Mouse (Mus musculus): Measurements from ENCODE around the gene Fbxw4.

The Fbxw4 gene

DNA sequence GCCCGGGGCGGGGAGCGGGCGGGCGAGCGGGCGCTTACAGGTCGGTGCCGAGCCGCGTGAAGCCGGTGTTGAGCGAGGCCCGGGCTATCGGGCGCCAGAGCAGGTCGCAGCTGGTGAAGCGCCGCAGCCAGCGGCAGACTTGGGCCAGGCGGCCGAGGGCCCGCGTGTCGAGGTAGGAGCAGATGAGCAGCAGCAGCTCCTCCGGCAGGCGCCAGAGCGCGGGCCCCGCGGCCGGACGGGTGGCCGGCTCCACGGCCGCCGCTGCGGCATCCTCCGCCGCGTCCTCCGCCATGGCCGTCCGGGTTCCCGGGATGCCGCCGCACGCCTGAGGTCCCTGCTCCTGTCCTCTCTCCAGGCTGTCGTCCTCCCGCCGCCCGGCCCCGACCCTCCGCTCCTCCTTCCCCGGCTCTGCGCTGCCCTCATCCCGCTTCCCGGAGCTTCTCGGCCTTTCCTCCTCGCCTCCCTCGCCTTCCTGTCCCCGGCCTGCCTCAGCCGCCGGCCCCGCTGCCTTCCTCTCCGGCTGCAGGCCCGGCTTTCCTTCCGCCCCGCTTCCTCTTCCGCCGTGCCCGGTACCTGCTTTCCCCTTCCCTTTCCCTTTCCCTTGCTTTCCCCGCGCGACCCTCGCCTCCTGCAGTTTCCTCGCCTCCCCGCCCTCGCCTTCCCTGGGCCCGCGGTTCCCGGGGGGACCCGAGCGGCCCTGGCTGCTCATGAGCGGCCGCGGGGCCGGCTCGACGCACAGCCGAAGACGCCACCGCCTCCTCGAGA, at the start of gene Fbxw4:
Fbxw4 (minus strand) TSS at position 575 of the 765 bp plus-strand sequence.
- in situ Hi-C loops (cut with MseI, MboI): no loop called here

DNA sequence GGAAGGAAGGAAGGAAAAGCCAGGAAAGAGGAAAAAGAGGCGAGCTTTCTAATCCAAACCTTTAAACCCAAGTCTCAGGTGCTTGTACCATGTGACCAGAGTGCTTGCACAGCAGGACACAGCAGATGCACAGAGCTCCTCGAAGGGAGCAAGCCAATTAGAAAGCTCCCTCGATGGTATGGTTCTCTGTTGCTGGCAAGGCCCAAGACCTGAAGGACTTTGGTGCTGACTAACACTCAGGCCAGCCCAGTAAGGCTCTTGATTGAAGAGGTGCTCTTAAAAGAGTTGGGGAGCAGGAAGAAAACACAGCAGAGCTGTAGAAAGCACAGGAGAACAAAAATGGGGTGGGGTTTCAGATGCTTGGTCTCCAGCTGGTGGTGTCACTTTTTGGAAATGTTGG, 48.6 kb upstream of the Fbxw4 start:
- in situ Hi-C loops (cut with MseI, MboI): no loop called here

DNA sequence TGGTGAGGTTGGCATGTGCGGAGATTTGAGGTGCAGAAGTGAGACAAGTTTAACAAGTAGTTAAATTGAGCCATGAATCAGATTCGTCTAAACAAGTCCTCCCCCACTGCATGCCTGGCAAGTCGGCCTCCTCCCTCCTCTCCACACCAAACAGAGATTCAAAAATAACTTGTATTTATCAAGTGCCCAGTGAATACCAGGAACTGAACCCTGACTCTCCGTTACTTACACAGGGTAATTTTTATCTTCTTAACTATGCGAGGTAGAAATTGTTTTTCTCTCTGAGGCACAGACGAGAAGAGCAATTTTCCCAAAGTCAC, 36.1 kb upstream of the Fbxw4 start:
- in situ Hi-C loops (cut with MseI, MboI): no loop called here

DNA sequence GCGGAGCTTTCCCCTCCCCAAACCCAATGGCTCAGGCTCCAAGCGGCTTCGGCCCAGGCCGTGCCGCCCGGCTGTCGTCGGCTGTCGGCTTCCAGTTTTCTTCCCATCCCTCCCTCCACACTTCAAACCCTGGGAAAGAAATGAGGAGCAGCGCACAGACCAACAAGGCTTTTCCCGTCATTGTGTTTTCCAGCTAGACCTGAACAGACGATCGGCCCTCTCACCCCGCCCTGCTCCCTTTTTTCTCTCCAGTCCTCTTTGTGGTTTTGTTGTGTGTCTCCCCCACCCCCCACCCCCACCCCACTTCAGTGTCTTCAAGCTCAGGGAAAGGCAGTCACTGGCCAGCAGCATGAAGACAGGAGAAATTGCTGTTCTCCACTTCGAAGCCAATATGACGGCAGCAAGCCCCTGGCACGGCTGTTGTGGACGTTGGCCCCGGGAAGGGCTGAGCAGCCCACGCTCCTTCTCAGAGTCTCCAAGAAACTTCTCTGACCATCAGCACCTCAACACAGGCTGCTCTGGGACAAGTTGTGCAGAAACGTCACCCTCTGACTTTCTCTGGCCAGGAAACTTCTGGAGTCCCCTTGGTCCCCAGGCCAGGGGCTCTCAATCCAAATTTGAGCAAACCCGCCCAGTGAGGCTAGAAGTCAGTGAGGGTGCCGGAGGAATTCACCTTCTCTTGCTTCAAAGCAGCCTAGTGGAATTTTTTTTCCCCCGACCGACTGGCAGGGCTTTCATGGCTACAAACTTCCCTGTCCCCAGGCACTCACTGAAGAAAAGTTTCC, 35.6 kb upstream of the Fbxw4 start:
- in situ Hi-C loops (cut with MseI, MboI): no loop called here

DNA sequence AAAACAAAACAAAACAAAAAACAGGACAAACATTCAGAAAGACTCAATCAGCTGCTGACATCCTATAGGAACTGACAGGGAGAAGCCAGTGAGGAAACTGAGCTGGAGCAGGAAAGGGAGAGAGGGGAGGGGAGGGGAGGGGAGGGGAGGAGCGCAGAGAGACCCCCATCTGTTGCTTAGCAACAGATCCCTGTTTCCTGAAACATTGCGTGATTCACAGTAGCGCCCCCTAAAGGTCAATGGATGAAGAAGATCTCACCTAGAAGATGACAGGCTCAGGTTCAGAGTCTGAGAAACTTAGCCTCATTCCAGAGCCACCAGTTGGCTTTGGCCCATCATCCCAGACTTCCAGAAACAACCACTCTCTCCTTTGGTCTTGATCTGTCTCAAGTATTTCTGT, 33.9 kb upstream of the Fbxw4 start:
- in situ Hi-C loops (cut with MseI, MboI): no loop called here

DNA sequence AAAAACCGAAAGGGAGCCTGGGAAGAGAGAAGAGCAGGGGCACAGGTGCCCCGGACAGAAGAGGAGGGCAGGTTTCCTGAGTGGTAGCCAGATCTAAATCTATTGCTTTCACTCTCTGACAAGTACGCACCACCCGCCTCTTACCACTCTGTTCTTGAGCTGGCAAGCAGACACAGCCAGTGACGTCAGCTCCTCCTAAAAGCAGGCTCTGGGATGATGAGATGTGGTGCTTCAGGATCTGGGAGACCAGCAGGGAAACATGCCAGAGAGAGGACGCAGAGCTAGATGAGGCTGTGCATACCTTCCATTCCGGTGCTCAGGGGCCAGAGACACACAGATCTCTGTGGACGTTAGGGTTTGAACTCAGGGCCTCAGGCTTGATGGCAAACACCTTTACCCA, 32.1 kb upstream of the Fbxw4 start:
- in situ Hi-C loops (cut with MseI, MboI): no loop called here

DNA sequence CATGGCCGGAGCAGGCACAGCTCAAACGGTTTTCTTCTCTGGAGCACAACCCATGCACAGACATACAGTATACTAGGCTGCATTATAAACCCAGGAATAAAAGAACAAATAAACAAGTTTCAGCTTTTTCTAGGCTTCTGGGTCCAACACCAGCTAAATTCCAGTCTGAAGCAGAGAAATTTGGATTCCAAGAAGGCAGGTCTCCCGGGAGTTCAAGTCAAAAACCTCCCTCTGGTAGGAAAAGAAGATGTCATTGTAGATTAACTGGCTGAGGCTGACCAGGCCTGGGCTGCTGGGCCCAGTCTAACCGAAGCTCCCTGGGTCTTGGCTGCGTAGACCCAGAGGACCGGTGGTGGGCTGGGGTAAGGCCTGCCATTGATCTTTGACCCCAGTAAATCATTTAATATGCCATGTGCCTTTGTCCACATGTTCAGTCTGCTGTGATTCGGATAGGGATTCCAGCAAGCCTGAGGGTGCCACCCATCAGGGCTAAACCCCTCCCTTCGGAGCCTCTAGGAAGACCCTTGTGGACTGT, 31.0 kb upstream of the Fbxw4 start:
- in situ Hi-C loops (cut with MseI, MboI): no loop called here

DNA sequence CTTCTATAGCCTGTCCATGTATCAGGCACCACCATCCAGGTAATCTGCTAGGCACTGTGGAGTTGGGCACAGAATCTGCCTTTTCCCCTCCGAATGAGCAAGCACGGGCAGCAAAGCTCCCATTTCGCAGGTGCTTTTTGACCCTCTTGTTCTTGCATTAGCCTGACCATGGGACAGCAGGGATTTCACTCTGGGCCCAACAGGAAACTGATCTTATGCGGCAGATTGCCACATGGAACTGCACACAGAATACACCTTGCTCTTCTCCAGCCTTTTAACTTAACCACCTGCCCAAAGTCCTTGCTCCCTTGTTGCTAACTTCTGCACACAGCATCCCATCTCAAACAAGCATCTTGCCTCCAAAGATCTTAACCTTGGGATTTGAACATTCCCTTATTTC, 26.9 kb upstream of the Fbxw4 start:
- in situ Hi-C loops (cut with MseI, MboI): no loop called here

DNA sequence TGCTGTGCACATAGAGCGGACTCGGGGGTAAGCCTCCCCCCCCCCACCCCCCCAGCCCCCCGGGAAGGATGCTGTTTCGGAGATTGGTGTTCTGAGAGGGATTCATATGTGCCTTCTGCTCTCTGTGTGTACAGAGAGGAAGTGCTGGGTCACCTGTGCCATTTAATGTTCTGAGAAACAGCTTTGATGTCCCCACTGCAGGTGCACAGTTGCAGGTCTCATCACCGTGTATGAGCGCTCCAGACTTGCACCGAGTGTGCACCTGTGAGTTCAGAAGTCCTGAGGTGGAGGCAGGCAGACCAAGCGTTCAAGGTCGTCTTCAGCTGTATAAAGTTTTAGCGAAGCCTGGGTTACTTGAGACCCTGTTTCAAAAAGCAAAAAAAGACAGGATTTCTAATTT, 23.6 kb upstream of the Fbxw4 start:
- in situ Hi-C loops (cut with MseI, MboI): no loop called here

DNA sequence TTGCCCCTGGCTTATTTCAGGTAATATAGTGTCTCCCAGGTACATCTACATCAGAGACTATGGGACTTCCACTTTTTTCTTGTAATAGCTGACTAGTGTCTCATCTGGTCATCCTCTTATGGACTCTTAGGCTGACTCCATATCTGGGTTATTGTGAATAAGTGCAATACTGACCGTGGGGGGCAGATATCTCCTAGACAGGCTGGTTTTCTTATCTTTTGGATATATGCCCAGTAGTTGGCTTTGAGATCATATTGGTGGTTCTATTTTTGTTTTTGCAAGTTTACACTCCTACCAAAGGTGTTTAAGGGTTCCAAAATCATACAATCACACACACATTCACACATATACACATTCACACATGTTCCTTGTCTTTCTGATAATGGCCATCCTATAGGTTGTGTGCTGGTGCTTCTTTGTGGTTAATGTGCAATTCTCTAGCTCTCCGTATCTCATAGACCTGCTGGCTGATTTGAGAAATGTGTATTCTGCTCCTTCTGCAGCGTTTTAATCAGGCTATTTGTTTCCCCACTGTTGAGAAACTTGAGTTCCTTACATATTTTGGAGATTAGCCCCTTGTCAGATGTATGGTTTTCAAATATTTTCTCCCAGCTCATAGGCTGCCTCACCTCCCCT, 20.5 kb upstream of the Fbxw4 start:
- in situ Hi-C loops (cut with MseI, MboI): no loop called here

DNA sequence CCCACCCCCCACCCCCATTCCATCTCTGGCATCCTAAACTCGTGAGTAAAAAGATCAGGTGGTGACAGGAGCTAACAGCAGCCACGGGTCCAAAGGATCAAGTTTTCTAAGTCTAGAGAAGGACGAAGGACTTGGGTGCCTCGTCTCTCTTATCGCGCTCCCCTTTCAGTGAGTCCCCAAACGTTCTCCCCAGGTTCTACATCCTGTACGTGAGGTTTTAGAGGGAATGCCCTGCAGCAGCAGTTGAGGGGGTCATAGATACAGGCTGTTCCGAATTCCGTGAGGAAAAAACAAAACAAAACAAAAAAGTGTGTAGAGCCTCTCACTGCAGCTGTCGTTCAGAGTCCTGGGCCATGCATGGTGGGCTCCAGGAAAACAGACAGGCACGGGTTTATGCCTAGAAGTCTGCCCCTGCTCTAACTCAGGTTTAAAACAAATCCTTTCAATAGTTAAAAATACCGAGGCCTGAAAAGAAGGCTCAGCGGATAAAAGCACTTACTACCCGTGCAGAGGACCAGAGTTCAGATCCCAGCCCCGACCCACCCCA, 16.7 kb upstream of the Fbxw4 start:
- in situ Hi-C loops (cut with MseI, MboI): no loop called here

DNA sequence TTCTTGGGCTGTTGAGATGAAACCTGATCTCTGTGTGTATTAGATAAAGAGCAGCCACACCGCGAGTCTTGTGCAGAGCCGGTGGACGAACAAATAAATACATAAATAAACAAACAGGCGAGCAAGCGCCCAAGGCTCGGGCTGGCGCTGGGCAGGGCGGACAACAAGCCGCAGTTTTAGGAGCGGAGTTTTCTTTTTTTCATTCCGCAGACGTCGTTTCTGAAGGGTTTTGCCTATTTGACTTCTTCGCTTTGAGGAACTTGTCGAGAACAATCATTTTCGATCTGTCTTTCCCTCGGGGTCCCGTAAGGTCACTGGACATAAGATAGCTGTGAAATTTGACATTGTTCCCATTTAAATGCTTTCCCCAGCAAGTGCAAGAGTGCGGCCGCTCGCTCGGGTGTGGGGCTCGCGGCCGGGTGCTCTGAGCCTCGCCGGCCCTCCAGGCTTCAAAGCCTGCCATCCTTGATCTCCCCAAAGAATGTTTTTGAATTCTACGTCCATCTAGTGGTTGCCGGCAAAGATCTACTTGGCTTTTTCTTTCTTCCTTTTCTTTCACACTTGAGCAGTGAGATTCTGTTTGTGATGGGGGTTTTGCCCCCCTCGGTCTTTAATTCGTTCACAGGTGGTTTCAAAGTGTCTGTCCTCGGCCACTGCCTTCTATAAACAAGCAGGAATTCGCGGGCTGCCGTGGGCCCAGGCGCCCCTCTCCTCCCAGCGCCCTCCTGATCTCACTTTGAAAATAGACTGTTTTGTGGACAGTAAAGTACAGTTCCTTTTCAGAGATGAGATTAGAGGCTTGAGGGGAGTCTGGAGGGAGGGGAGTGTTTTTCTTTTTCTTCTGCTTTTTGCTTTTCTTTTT, 15.8 kb upstream of the Fbxw4 start:
- in situ Hi-C loops (cut with MseI, MboI): no loop called here

DNA sequence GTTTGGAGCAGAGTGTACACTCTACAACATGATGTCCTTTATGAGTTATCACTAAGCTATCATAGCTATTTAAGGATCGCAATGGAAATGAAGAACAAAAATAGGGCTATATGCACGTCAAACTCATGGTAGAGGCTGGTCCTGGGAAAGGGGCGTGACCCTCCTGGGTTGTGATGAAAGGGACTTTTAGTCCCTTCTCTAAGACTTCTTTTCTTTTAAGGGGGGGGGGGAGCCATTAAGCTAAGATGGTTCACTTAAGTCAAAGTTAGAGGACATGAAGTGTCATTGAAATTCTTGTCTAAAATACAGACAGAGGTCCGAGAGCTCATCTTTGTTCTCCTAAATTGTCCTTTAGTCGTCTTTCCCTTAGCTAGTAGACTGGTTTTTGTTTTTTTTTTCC, 15.1 kb upstream of the Fbxw4 start:
- in situ Hi-C loops (cut with MseI, MboI): no loop called here

DNA sequence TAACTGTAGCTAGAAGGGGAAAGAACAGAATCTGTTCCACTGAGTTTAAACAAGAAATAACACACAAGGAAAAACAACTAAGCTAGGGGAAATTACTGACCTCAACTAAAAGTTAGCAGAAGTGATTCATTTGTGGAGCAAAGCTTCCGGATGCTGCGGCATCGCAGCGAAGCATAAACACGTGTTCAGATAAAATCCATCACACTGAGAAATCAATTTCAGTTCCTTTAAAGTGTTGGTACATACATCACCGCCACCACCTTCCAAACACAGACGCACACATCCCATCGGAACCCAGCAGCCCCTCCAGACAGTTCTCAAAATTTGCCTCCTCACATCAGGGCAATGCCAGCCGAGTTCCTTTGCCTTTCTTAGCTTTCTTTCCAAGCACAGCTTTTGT, 12.9 kb upstream of the Fbxw4 start:
- in situ Hi-C loops (cut with MseI, MboI): no loop called here

DNA sequence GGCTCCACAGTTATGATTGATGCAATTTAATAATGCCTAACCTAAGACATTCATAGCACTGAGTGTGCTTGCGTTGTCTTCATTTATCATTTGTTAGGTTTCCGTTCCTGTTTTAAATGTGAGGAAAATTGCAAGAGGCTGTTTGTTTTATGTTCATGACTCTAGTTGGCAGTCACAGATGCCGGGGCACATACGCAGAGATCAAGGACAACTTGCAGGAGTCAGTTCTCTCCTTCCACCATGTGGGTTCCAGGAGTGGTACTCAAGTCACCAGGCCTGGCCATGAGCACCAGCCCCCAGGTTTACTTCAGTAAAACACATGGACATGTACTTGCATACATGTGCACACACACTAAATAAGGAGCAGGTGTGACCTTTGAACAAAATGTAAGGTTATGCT, 8.9 kb upstream of the Fbxw4 start:
- in situ Hi-C loops (cut with MseI, MboI): no loop called here

DNA sequence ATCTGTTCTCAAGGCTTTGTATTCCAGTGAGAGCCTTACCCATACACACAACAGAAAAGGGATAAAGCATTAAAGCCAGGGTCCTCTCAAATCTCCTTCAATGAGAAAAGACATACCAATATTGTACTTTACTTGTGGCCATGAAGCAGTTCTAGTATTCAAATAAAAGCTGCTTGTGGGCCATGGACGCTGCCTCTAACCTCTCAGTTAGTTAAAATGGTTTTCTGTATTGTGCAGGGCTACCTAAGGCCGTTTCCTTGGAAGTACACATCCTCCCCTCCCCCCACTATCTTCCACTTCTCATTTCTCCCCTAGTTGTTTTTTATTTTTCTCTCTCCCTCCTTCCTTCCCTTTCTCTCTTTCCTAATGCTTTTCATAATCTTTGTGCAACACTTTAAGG, 3.7 kb upstream of the Fbxw4 start:
- in situ Hi-C loops (cut with MseI, MboI): no loop called here

DNA sequence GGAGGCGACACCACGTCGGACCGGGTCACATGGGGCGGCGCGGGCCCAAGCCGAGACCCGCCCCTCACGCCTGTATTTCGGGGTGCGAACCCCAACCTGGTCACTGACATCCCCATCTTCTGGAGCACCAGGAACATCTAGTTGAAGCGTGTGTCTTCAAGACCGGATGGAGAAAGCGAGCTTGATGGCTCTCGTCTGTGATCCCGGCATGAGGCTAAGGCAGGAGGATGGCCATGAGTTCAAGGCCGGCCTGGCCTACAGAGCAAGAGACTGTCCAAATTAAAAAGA, 335 bp upstream of the Fbxw4 start:
- in situ Hi-C loops (cut with MseI, MboI): no loop called here

DNA sequence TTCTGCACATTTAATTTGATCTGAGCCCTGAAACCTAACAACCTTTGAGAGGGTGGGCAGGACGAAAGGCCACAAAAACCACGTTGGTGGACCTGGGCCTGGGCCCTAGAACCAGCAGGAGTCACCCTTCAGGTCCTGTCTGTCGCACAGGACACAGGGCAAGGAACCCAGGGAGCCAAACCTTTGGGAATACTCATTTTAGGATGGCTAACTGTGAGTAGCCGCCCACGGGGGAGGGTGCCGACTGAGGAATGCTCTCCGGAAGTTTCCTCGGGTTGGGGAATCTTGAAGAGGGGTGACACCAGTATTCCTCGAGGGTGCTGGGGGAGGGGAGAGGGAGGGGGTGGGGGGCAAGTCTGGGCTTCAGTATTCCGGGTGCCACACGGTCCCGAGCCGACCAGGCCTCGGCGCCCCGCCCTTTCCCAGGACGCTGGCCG, 793 bp downstream of the Fbxw4 start:
- in situ Hi-C loops (cut with MseI, MboI): no loop called here

DNA sequence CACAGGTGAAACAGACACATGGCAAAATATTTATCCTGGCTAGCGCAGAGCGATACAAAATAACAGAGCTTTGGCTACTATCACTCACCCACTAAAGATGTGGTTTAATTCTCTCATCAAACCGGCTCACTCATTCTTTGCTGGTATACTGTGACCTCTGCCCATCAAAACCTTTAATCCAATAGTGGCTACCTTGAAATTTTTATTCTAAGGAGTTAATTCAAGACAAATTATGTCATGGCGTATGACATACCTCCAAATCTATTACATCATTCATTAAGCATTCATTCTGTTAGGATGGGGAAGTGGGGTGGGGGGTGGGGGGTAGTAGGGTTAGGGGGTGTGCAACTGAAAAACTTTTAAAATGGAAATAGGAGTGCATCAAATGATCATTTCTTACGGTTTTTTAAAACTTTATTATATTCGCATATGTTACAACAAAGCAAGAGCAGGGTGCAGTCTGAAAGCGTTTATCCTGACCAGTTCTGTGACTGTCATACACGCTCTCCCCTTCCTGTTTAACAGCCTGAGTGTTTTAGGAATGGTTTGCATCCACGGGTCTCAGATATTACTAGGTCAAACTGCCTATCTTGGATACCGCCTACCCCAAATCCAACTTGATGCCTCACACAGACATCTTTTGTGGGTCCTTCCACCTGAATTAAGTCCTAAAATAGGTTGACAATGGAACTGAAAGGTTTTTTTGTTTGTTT, 1.4 kb downstream of the Fbxw4 start:
- in situ Hi-C loops (cut with MseI, MboI): no loop called here

DNA sequence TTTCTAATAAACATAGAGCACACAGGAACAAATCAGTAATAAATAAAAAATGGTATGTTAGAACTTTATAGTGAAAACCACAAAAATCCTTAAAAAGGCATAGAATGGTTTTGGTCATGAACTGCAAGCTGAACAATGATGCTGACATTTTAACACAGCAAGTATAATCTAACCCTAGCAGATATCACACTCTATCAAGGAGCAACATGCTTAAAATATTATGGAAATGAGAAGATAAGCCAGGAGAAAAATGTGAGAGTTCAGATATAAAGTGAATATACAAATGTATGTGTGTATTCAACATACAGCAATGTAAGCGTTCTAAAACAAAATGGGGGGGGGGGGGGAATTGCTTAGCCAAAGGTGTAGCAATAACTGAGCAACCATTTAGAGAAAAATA, 2.3 kb downstream of the Fbxw4 start:
- in situ Hi-C loops (cut with MseI, MboI): no loop called here
